Mouse (Mus musculus) lung, adult 2 months (tissue): ENCODE measurements around the gene Pde4d. TPM values are rescaled to one million over a fixed set of nuclear protein-coding genes. Genes with fewer than 3 reads are reported as not detected.

Experiments used
- DNase-seq: peaks from one replicate; pipeline ENCODE4 v3.0.0; 2022
- H3K4me1 ChIP-seq: fragments of 200-500 bp; 2 replicates; pipeline ENCODE4 v1.6.1; 2011; ENCODE audit warnings: low read length; ENCODE audit not compliant: control insufficient read depth, insufficient read depth
- H3K4me3 ChIP-seq: fragments of 200-500 bp; replicated peaks from 2 replicates; pipeline ENCODE3; 2011; ENCODE audit warnings: low read depth, mild to moderate bottlenecking, control low read depth, low read length; ENCODE audit errors: extremely low read depth
- CTCF ChIP-seq: fragments of 200-500 bp; IDR thresholded peaks from 2 replicates; pipeline ENCODE4 v1.5.1; 2011; ENCODE audit warnings: mild to moderate bottlenecking, low read length, control low read depth; ENCODE audit not compliant: insufficient read depth
- POLR2A ChIP-seq: fragments of 200-500 bp; IDR thresholded peaks from 2 replicates; pipeline ENCODE4 v1.6.1; 2011; ENCODE audit warnings: low read depth, mild to moderate bottlenecking, control low read depth, low read length, borderline replicate concordance; ENCODE audit errors: extremely low read depth
- WGBS: fragments of 180-500 bp; shearing (Covaris S2); methylation state at CpG from one replicate; pipeline ENCODE4 v1.1.7; 2018; 5-methylcytosine and 5-hydroxymethylcytosine counted together
- polyA plus RNA-seq: library from polyadenylated mRNA; depleted of rRNA; stranded (reverse); fragments of >200 nt; gene quantifications from 2 replicates; pipeline ENCODE4 v1.2.3, GENCODE M21; 2012

Pde4d gene
- polyA plus RNA-seq, 1 experiment: 20.0 TPM

- no peak overlapping the region for H3K4me3 ChIP-seq
- 74% methylated on average over 2 of the region's 2 CpGs for WGBS
- no peak for TF ChIP-seq CTCF
- TF ChIP-seq POLR2A: no peak
- DNase-seq: no peak
- no peaks in the 10 kb centered on the region for H3K4me1 ChIP-seq
Observed at GRCm38 (mm10) chr13:109096654-109097053, 646.9 kb downstream of the Pde4d start.

- no peak for DNase-seq
- TF ChIP-seq CTCF (no peak), POLR2A (no peak)
- no peak overlapping the region for H3K4me3 ChIP-seq
- H3K4me1 ChIP-seq: no peaks in the 10 kb centered on the region
- 1% methylated on average over 8 of the region's 8 CpGs for WGBS
Observed at GRCm38 (mm10) chr13:109116004-109116341, 666.2 kb downstream of the Pde4d start.

- Histone ChIP-seq H3K4me3 (no peak overlapping the region), H3K4me1 (no peaks in the 10 kb centered on the region)
- DNase-seq: no peak
- 1% methylated on average over 59 of the region's 63 CpGs for WGBS
- no peak for TF ChIP-seq CTCF
- TF ChIP-seq POLR2A: no peak
Observed at GRCm38 (mm10) chr13:109116342-109117201, 666.8 kb downstream of the Pde4d start.

GRCm38 (mm10) chr13:109117210-109117791, 667.6 kb downstream of the Pde4d start:
- 14% methylated on average over 14 of the region's 14 CpGs for WGBS
- DNase-seq: no peak
- Histone ChIP-seq H3K4me1 (no peaks in the 10 kb centered on the region), H3K4me3 (no peak overlapping the region)
- TF ChIP-seq CTCF (no peak), POLR2A (no peak)

GRCm38 (mm10) chr13:109118296-109118800, 668.6 kb downstream of the Pde4d start:
- no peaks in the 10 kb centered on the region for H3K4me1 ChIP-seq
- DNase-seq: no peak
- 74% methylated on average over 1 of the region's 1 CpGs for WGBS
- TF ChIP-seq CTCF (no peak), POLR2A (no peak)
- no peak overlapping the region for H3K4me3 ChIP-seq

GRCm38 (mm10) chr13:109121867-109122266, 672.1 kb downstream of the Pde4d start:
- Histone ChIP-seq H3K4me3 (no peak overlapping the region), H3K4me1 (no peaks in the 10 kb centered on the region)
- DNase-seq: no peak
- 63% methylated on average over 3 of the region's 3 CpGs for WGBS
- TF ChIP-seq POLR2A: no peak
- TF ChIP-seq CTCF: no peak

GRCm38 (mm10) chr13:109136405-109136804, 686.7 kb downstream of the Pde4d start:
- Histone ChIP-seq H3K4me3 (no peak overlapping the region), H3K4me1 (no peaks in the 10 kb centered on the region)
- DNase-seq: no peak
- WGBS: 73% methylated on average over 4 of the region's 4 CpGs
- TF ChIP-seq CTCF: no peak
- TF ChIP-seq POLR2A: no peak

GRCm38 (mm10) chr13:109158703-109159102, 709.0 kb downstream of the Pde4d start:
- WGBS: 67% methylated on average over 3 of the region's 3 CpGs
- TF ChIP-seq CTCF (no peak), POLR2A (no peak)

GRCm38 (mm10) chr13:109168556-109169334, 719.0 kb downstream of the Pde4d start:
- H3K4me1 ChIP-seq: no peaks in the 10 kb centered on the region
- no peak for TF ChIP-seq CTCF
- TF ChIP-seq POLR2A: no peak
- DNase-seq: no peak
- WGBS: 88% methylated on average over 9 of the region's 9 CpGs
- no peak overlapping the region for H3K4me3 ChIP-seq

More at GRCm38 (mm10) chr13:109158703-109159102, 709.0 kb downstream of the Pde4d start:
- no peak overlapping the region for H3K4me3 ChIP-seq
- H3K4me1 ChIP-seq: no peaks in the 10 kb centered on the region
- no peak for DNase-seq
